Mouse (Mus musculus): ENCODE measurements around the gene Fars2.

The Fars2 gene

GRCm38 (mm10) chr13:36469412-36470125 lies 352.4 kb downstream of the Fars2 start:
- DNase-seq = no peak

- no peak for DNase-seq
Measured at GRCm38 (mm10) chr13:36477648-36478047, 360.4 kb downstream of the Fars2 start.

- no peak for DNase-seq
Measured at GRCm38 (mm10) chr13:36478243-36478642, 361.0 kb downstream of the Fars2 start.

GRCm38 (mm10) chr13:36480101-36480500 lies 362.9 kb downstream of the Fars2 start:
- no peak for DNase-seq

- DNase-seq = peak in 1 of 2 experiments; percentile 49
Measured at GRCm38 (mm10) chr13:36484391-36484790, 367.2 kb downstream of the Fars2 start.

GRCm38 (mm10) chr13:36486756-36487155 lies 369.5 kb downstream of the Fars2 start:
- DNase-seq = no peak

- no peak for DNase-seq
Measured at GRCm38 (mm10) chr13:36489365-36489764, 372.2 kb downstream of the Fars2 start.

GRCm38 (mm10) chr13:36490612-36491011 lies 373.4 kb downstream of the Fars2 start:
- DNase-seq = no peak

- no peak for DNase-seq
Measured at GRCm38 (mm10) chr13:36492397-36492796, 375.2 kb downstream of the Fars2 start.

GRCm38 (mm10) chr13:36493294-36493693 lies 376.1 kb downstream of the Fars2 start:
- no peak for DNase-seq

- no peak for DNase-seq
Measured at GRCm38 (mm10) chr13:36493762-36494161, 376.6 kb downstream of the Fars2 start.

- no peak for DNase-seq
Measured at GRCm38 (mm10) chr13:36495980-36496379, 378.8 kb downstream of the Fars2 start.

- DNase-seq = peak; percentile 78 to 83
Measured at GRCm38 (mm10) chr13:36497346-36497745, 380.1 kb downstream of the Fars2 start.

- DNase-seq = peak; percentile 14 to 35
Measured at GRCm38 (mm10) chr13:36500370-36500905, 383.2 kb downstream of the Fars2 start.

- DNase-seq = no peak
Measured at GRCm38 (mm10) chr13:36503551-36503950, 386.3 kb downstream of the Fars2 start.

- no peak for DNase-seq
Measured at GRCm38 (mm10) chr13:36503991-36504390, 386.8 kb downstream of the Fars2 start.

- no peak for DNase-seq
Measured at GRCm38 (mm10) chr13:36505730-36506129, 388.5 kb downstream of the Fars2 start.

- DNase-seq = peak in 1 of 2 experiments; percentile 32
Measured at GRCm38 (mm10) chr13:36506315-36506714, 389.1 kb downstream of the Fars2 start.

GRCm38 (mm10) chr13:36510161-36510560 lies 392.9 kb downstream of the Fars2 start:
- no peak for DNase-seq

GRCm38 (mm10) chr13:36513126-36513525 lies 395.9 kb downstream of the Fars2 start:
- no peak for DNase-seq

- DNase-seq = no peak
Measured at GRCm38 (mm10) chr13:36518144-36518571, 400.9 kb downstream of the Fars2 start.

GRCm38 (mm10) chr13:36527761-36528160 lies 410.5 kb downstream of the Fars2 start:
- no peak for DNase-seq

- peak in 1 of 2 experiments; percentile 42 for DNase-seq
Measured at GRCm38 (mm10) chr13:36528223-36528895, 411.1 kb downstream of the Fars2 start.

GRCm38 (mm10) chr13:36529467-36530039 lies 412.3 kb downstream of the Fars2 start:
- no peak for DNase-seq

Measured in kidney, postnatal 25 days (tissue).